Mouse (Mus musculus) urinary bladder, adult 18-20 months (tissue): ENCODE measurements at regions not wholly inside any gene's neighbourhood (a gene's known extent, or its start where the extent isn't known, plus 50 kb on each side); places are given as distances from the start of the nearest gene placed in this dataset.

Experiments
- DNase-seq, 2 experiments: peaks; one replicate each; pipeline ENCODE4 v3.0.0; 2022; ENCODE audit warnings: low spot score in 2 of 2, mixed read lengths in 2 of 2

GRCm38 (mm10) chr6:121560852-121561251, 74.3 kb upstream of the A2m start:
- no peak for DNase-seq

GRCm38 (mm10) chr6:121560393-121560793, 74.8 kb upstream of the A2m start:
- DNase-seq = no peak

GRCm38 (mm10) chr6:121556481-121556880, 78.7 kb upstream of the A2m start:
- DNase-seq = no peak

- no peak for DNase-seq
These were observed 80.1 kb upstream of the Iqsec3 start for GRCm38 (mm10) chr6:121553501-121554132.

- DNase-seq = no peak
These were observed 60.0 kb upstream of the Iqsec3 start for GRCm38 (mm10) chr6:121533521-121533920.

- peak; percentile 8 to 19 for DNase-seq
These were observed 59.4 kb upstream of the Iqsec3 start for GRCm38 (mm10) chr6:121532926-121533325.

- DNase-seq = no peak
These were observed 58.4 kb upstream of the Iqsec3 start for GRCm38 (mm10) chr6:121531825-121532389.

GRCm38 (mm10) chr6:121527281-121527680, 53.8 kb upstream of the Iqsec3 start:
- DNase-seq = no peak

- no peak for DNase-seq
These were observed 52.6 kb upstream of the Iqsec3 start for GRCm38 (mm10) chr6:121526121-121526520.

GRCm38 (mm10) chr6:121524613-121524970, 51.1 kb upstream of the Iqsec3 start:
- no peak for DNase-seq

GRCm38 (mm10) chr6:121523882-121524612, 50.6 kb upstream of the Iqsec3 start:
- DNase-seq = no peak
